Comparison of ENCODE assay signal across 12 mouse cellular contexts in genomic region chrX:166783377-166783776, GRCm38 (mm10).
"Had no signal": no experiment of that assay in that cellular context is flagged by ENCODE, and none has a peak within 500 bp of the region (broad histone marks: within the 10 kb centered on the region; RNA-seq: fewer than 3 reads in every experiment).

No protein-coding gene starts in this region.

- DNase-seq: kidney, adult 18-20 months; kidney, postnatal 14 days; lung, postnatal 36 days; right cerebral cortex, postnatal 14 days; thymus, adult 18-20 months; thymus, postnatal 14 days had no signal

- H3K27ac ChIP-seq: intestine, embryonic 15.5 days; kidney, embryonic 15.5 days; limb, embryonic 12.5 days; lung, embryonic 15.5 days; midbrain, embryonic 15.5 days had no signal

- ATAC-seq: intestine, embryonic 15.5 days; midbrain, embryonic 15.5 days had no signal

- H3K4me3 ChIP-seq: intestine, embryonic 15.5 days; kidney, embryonic 15.5 days; limb, embryonic 12.5 days; lung, embryonic 15.5 days; midbrain, embryonic 15.5 days had no signal

- H3K4me1 ChIP-seq: intestine, embryonic 15.5 days; kidney, embryonic 15.5 days; limb, embryonic 12.5 days; lung, embryonic 15.5 days; midbrain, embryonic 15.5 days had no signal

- H3K9me3 ChIP-seq: intestine, embryonic 15.5 days; kidney, embryonic 15.5 days; limb, embryonic 12.5 days; lung, embryonic 15.5 days; midbrain, embryonic 15.5 days had no signal

- H3K27me3 ChIP-seq: intestine, embryonic 15.5 days; lung, embryonic 15.5 days; midbrain, embryonic 15.5 days had no signal

- H3K9ac ChIP-seq: intestine, embryonic 15.5 days; kidney, embryonic 15.5 days; limb, embryonic 12.5 days; lung, embryonic 15.5 days; midbrain, embryonic 15.5 days had no signal

- H3K36me3 ChIP-seq: intestine, embryonic 15.5 days; kidney, embryonic 15.5 days; limb, embryonic 12.5 days; lung, embryonic 15.5 days; midbrain, embryonic 15.5 days had no signal

- H3K4me2 ChIP-seq: intestine, embryonic 15.5 days; kidney, embryonic 15.5 days; limb, embryonic 12.5 days; lung, embryonic 15.5 days; midbrain, embryonic 11.5 days; midbrain, embryonic 15.5 days had no signal
